Mouse (Mus musculus) cerebellum, adult 11 months (tissue): ENCODE results near the gene Cd101.

Experiments used
- DNase-seq: peaks from one replicate; pipeline ENCODE4 v3.0.0; 2022

The Cd101 gene

GRCm38 (mm10) chr3:101037984-101038545, 8.7 kb upstream of the Cd101 start:
- no peak for DNase-seq

- DNase-seq = no peak
Observed at GRCm38 (mm10) chr3:101036001-101036400, 6.6 kb upstream of the Cd101 start.

- no peak for DNase-seq
Observed at GRCm38 (mm10) chr3:101034509-101034908, 5.2 kb upstream of the Cd101 start.

DNA sequence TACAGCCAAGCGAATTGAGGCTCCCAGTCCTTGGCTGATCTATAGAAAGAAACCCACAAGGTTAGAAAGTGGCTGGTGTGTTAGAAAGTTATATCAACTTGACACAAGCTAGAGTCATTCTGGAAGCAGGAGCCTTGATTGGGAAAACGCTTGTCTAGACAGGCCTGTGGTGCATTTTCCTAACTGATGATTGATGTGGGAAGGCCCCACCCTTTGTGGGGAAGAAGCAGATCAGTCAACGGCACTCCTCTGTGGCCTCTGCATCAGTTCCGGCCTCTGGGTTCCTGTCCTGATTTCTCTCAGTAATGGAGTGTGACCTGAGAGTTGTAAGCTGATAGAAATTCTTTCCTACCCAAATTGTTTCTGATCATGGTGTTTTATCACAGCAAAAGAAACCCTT, 4.3 kb upstream of the Cd101 start:
- no peak for DNase-seq

DNA sequence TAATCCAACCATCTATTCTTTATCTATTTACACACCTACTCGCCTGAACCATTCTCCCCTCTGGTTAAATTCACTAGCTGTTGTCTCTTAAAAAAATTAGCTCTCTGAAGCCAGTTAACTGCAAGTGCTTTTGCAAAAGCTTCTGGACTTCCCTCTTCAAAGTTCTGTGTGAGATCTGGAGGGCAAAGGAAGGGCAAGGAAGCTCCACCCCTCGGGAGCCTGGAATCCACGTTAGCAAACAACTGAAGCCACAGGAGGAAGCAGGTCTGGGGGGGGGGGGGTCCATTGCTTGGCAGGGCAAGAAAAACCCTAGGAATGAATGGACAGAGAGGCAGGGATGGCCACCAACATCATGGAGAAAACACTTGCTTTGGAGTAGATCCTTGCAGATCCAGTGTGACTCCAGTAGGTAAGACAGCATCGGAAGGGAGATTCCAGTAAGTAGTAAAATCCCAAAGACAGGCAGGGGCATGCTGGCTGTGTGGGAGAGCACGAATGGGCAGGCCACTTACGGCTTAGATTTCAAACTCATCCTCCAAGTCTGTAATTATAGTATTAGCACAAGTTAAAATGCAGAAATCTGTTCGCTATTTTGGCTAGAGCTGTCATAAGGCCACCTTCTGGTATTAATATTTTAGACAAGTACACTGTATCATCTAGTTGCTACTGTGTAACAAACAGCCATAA, 2.2 kb upstream of the Cd101 start:
- no peak for DNase-seq

DNA sequence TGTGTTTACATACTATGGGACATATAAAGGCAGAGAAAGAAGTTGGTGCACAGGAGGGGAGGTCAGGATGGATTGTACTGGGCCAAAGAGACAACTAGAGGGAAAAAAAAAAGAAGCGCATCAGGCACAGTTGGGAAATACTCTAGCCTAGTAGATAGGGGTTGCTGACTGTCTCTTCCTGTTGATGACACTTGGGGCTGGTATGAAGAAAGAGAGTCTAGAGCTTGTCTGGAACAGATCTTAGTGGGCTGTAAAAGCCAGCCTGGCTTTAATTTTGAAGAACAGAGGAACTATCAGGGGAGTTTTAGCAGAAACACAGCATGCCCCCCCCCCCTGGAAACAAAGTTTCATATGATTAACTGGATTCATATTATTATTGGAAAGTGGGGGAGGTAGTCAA, 1.3 kb upstream of the Cd101 start:
- no peak for DNase-seq

DNA sequence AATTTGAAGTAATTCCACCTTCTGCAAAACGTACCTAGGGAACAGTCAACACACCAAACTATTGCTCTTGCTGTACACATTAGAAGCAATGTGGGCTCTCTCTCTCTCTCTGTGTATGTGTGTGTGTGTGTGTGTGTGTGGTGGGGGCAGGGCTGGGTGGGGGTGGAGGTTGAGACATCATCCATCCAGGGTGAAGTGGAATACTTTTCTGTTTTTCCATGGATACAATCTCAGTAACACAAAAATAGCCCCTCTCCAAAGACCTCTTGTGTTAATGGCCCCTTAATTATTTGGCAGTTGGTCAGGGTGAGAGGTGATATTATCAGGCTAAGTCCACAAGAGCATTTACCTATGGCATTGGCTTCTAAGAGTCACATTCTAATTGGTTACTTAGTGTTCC, 2.6 kb downstream of the Cd101 start:
- DNase-seq = no peak

DNA sequence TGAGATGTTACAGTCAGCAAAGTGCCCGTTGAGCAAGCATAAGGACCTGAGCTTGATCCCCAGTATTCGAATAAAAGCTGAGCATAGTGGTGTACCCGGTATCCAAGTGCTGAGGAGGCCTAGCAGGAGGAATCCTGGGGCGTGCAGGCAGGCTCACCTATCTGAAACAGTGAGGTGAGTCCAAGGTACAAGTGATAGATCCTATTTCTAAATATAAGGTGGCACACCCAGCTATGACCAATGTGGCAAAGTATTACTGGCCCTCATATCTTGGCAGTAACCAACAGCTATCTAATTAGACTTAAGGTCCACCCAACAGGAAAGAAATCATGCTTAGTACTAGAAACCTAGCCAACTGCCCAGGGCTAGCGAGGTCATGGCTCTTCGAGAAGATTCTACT, 6.4 kb downstream of the Cd101 start:
- no peak for DNase-seq

- DNase-seq = no peak
Observed at GRCm38 (mm10) chr3:101021481-101022051, 7.8 kb downstream of the Cd101 start.

GRCm38 (mm10) chr3:101021073-101021472, 8.3 kb downstream of the Cd101 start:
- no peak for DNase-seq

- DNase-seq = no peak
Observed at GRCm38 (mm10) chr3:101018494-101018893, 10.9 kb downstream of the Cd101 start.

DNA sequence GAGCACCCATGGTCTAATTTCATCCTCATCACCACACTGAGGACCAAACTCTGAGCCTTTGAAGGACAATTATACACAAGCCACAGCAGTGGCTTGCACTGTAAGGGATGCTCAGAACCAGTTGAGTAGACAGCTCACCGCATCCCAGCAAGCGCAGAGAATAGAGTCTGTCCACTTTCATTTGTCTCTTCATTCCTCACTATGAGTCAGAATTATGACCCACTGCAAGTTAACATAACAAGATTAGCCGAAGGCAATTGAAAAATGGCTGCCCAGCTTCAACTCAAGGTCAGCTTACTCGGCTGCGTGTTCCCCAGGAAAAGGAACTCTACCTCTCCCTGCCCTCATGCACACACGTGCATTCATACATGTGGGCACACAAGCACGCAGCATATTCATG, 13.3 kb downstream of the Cd101 start:
- DNase-seq = no peak

GRCm38 (mm10) chr3:101015254-101015653, 14.1 kb downstream of the Cd101 start:
- DNase-seq = no peak

- no peak for DNase-seq
Observed at GRCm38 (mm10) chr3:101013536-101013935, 15.8 kb downstream of the Cd101 start.

GRCm38 (mm10) chr3:101013005-101013404, 16.4 kb downstream of the Cd101 start:
- DNase-seq = no peak

DNA sequence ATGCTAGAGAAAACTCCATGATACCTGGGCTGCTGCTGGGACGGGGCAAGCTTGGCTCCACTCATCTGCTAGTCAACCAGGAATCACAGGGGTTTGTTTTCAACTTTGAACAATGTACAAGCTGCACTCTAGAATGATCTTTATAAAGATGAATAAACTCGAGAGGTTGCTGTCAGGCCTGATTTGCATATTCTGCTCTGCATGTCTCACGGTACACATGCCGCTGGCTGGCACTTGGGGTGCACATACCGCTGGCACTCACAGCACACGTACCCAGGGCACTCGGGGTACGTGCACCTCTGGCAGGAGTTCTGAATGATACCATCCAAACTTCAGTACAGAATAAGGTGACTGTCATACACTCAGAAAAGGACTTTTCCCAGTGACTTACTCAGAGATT, 16.8 kb downstream of the Cd101 start:
- DNase-seq = no peak

DNA sequence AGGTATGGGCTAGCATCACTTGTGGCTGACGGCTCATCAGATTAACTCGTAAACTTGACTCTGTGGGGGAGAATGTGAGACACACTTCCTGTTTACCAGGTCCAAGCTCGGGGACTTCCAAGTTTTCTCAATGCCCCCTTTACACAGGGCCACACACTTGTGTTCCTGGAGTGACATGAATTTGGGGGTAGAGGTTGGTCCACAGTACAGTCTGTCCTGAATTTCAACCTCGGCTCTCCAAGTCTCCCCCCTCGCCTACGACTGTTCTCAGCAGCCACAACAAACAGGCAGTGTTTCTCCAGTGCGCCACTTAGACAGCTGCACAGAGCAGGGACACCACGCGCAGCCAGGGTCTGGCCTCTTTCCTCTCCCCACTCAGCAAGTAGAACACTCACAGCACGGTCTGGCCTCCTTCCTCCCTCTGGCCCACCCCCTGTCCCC, 17.2 kb downstream of the Cd101 start:
- DNase-seq = no peak

- no peak for DNase-seq
Observed at GRCm38 (mm10) chr3:101011203-101011600, 18.2 kb downstream of the Cd101 start.

DNA sequence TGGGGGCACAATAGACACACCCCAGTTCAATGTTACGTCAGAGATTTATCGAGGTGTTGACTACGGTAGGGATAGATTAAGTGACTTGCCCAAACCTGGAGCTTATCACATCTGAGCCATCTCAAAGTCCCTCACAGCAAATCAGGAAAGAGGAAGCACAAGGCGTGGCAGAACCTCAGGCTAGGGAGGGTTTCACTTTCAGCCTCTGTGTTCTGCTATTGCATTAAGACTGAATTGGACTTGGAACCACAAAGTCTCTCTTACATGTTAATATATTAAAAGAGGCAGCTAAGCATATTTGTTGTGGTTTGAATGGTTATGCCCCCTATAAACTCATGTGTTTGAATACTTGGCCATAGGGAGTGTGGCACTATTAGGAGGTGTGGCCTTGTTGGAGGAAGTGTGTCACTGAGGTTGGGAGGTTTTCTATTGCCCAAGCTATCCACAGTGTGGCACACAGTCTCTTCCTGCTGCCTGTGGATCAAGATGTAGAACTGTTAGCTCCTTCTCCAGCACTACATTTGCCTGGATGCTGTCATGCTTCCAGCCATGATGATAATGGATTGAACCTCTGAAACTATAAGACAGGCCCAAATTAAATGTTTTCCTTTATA, 18.7 kb downstream of the Cd101 start:
- no peak for DNase-seq

DNA sequence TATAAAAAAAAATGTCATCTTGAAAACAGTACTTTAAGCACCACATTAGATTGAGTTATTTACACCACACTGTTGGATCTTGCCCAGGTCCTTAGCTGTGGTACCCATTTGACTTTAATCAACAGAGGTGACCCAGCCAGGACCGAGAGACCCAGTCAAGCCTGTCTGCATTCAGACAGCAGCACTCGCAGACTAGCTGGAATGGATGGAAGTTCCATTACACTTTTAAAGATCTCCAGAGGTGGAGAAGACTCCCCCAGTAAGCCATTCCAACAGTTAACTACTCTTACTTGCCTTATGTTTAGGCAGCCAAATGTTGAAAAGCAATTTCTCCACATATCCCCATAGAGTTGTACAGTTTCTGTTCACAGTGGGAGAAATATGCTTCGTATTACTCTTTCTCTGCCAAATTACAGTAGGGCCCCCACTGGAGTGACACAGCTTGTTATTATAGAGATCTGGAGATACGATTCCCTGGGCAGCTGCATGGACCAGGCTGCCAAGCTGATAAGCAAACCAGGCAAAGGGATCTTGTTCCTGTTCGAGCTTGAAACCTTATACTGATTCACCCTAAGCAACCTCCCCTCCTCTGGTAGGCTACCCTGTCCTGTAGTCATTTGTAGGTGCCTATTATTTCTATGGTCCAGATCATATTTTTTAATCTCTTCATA, 22.1 kb downstream of the Cd101 start:
- no peak for DNase-seq

DNA sequence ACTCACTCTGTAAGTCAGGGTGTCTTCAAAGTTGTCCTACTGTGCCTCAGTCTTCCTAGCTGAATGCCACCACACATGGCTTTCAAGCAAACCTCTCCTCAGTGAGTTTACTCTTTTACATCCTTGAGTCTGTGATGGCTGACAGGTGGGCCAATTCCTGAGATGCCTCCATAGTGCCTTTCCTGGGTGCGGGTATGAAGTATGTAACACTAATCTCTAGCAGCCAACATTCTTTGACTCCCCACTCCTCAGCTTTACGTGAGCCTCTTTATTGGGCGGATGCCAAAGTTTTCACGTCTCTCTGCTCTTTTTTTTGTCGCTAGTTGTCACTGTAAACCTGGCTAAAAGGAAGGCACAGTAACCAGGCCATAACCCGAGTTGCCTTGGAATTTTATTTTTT, 24.0 kb downstream of the Cd101 start:
- DNase-seq = no peak

- no peak for DNase-seq
Observed at GRCm38 (mm10) chr3:101003575-101004356, 25.6 kb downstream of the Cd101 start.

DNA sequence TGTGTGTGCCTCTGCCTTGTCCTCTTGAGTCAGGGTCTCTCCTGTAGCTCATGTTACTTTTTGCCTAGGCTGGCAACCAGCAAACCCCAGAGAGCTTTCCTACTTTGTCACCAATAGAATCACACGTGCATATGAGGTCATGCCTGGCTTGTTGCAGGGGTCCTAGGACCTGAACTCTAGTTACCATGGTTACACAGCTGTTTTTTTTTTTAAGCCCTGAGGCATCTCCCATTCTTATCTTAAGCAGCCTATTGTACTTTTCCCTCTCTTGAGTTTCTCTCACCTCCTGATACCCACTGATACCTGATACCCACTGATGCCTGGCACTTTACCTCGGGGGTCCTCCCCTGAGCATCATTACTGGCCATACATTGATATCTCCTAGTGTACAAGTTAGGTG, 29.6 kb downstream of the Cd101 start:
- no peak for DNase-seq
